Mouse (Mus musculus) 3134 (cell line): ENCODE results near the gene Scamp3.
A peak's percentile ranks its signal among the peaks of the same experiment; 100 is the strongest.

Experiments
- DNase-seq: peaks from one replicate; pipeline ENCODE4 v3.0.0-alpha.2; 2011; ENCODE audit warnings: low spot score; ENCODE audit not compliant: insufficient read length; ENCODE audit errors: extremely low read depth

Gene Scamp3

DNA sequence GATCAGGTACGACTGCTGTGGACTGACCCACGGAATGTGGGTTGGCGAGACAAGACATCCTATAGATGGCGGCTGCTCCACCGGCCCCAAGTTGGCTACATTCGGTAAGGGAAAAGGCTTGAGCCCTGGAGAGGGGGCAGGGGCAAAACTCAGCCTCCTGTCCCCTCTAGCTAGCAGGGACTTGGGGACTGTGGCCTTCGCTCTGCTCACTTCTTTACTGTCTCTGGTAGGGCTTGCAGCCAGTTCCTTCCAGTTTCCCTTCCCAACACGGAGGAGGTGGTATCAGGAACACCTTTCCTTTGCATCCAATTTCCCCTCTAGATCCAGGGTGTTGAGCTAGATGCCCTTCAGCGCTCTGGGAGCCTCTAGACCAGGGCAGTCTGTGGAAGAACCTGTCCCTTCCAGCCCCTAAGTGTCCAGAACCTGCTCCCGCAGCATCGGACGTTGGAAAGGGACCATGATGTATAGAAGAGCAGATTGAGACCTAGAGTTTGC, 48.1 kb downstream of the Scamp3 start:
- DNase-seq = no peak

- no peak for DNase-seq
Observed at GRCm38 (mm10) chr3:89225918-89226317, 48.6 kb downstream of the Scamp3 start.

- DNase-seq = no peak
Observed at GRCm38 (mm10) chr3:89226361-89226760, 49.1 kb downstream of the Scamp3 start.

DNA sequence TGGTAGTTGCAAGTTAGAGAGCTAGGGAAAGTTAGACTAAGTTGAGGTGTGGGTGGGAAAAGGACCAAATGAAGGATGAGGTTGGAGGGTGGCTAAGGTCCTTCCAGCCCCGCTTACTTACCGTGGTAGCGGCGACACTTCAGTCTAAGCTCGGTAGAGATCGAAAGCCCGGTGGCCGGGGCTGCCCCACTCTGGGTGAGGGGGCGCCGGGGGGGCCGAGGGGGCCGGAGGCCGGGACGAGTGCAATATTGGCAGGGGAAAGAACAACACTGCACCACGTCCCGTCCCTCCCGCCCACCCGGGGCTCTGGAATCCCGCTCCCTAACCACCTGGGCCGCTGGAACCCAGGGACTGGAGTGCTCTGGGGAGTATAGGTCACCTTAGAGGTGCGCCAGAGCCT, 49.6 kb downstream of the Scamp3 start, which contains the start of gene Mtx1:
Gene Mtx1 (minus strand): TSS at position 189 of the 400 bp plus-strand sequence.
- no peak for DNase-seq

DNA sequence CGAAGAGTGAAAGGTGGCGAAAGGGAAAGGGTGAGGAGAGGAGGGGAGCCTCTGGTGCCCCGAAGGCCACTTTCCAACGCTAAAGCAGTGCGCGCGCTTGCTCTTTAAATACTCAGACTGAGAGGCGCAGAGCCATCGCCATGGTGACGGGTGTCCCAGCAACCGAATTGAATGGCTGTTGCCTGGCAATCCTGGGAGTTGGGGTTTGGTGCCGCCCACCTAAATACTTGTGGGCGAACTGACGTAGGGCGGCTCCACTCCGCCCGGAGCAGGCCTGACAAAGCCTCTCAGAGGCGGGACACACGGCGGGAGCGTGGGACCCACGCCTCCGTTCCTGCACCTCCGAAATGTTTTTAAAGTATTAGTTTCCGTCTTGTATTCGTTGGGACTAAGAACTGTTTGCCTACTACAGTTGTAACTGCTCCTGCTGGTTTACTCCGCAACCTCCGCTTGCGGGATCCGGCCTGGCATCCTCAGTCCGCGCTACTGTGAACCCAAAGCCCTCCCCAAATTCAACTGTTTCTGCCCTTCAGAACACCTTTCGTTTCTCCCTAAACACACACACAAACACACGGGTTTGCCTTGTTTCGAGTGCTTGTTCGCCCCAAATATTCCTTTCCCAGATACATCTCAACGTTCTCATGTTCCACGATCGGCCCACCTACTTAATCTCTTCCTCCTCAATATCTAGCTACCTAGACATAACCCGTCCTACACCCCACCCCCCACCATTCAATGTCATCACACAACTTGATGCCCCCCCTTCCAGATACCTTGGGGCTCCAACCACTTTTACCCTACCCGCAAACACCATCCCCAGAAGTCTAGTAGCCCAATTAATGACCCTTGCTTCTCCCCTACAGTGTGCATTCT, 50.3 kb downstream of the Scamp3 start:
- DNase-seq = peak; percentile 41

DNA sequence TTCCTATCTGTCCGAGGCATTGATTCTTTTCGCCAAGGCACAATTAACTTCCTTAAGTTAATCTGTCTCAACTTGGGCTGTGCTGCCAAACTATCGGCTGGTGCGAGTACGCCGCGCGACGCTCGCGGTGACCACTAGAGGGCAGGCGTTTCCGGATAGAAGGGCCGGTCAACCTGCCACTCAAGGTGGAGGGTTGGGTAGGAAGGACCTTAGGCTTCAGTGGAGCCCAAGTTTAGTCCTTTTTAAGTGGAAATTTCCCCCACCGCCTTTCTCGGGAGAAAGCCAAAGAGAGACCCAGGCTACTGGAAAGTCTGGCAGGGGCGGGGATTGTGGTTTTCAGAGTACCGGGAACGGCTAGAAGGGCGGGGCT, 50.9 kb downstream of the Scamp3 start:
- DNase-seq = peak; percentile 84

GRCm38 (mm10) chr3:89228836-89229235, 51.6 kb downstream of the Scamp3 start, which contains the start of gene Muc1:
Muc1 (plus strand) TSS chr3:89229057.
- no peak for DNase-seq

DNA sequence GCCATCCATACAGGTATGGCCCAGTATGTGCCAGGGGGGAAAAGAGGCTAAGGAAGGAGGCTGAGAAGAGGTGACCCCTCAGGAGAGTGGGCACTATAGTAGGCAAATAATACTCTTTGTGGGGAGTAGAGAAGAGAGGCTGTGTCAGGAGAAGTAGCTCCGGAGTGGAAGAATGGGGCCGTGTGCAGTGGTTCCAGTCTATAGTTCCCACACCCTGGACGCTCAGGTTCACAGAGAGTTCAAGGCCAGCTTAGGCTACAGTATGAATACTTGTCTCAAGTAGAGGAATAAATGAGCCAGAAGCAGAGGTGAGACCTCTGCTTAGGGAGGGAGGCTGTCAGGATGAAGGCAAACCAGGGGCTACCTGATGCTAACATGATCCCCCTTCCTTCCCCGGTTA, 52.0 kb downstream of the Scamp3 start:
- DNase-seq = no peak

DNA sequence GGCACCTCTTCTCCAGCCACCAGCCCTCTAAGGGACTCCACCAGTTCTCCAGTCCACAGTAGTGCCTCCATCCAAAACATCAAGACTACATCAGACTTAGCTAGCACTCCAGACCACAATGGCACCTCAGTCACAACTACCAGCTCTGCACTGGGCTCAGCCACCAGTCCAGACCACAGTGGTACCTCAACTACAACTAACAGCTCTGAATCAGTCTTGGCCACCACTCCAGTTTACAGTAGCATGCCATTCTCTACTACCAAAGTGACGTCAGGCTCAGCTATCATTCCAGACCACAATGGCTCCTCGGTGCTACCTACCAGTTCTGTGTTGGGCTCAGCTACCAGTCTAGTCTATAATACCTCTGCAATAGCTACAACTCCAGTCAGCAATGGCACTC, 53.3 kb downstream of the Scamp3 start:
- no peak for DNase-seq

GRCm38 (mm10) chr3:89231345-89231744, 54.1 kb downstream of the Scamp3 start:
- DNase-seq = no peak

- DNase-seq = no peak
Observed at GRCm38 (mm10) chr3:89231772-89232275, 54.6 kb downstream of the Scamp3 start.
